Mouse (Mus musculus): ENCODE measurements around the gene Hba-a2. TPM values are rescaled to one million over a fixed set of nuclear protein-coding genes. Genes with fewer than 3 reads are reported as not detected.

Hba-a2 gene
- polyA plus RNA-seq, 1 experiment, result 443 TPM

- DNase-seq (ENCODE audit: extremely low spot score in 1 of 2, low spot score in 1 of 2), result no peak
These were observed 13.2 kb downstream of the Hba-a2 start for GRCm38 (mm10) chr11:32309446-32309845.

GRCm38 (mm10) chr11:32309928-32310327 is 13.6 kb downstream of the Hba-a2 start:
- no peak for DNase-seq (ENCODE audit: extremely low spot score in 1 of 2, low spot score in 1 of 2)

GRCm38 (mm10) chr11:32316009-32316408 is 19.7 kb downstream of the Hba-a2 start:
- DNase-seq (ENCODE audit: extremely low spot score in 1 of 2, low spot score in 1 of 2), result no peak

- DNase-seq (ENCODE audit: extremely low spot score in 1 of 2, low spot score in 1 of 2), result no peak
These were observed 24.4 kb downstream of the Hba-a2 start for GRCm38 (mm10) chr11:32320507-32321195.

GRCm38 (mm10) chr11:32321196-32321565 is 24.9 kb downstream of the Hba-a2 start:
- DNase-seq (ENCODE audit: extremely low spot score in 1 of 2, low spot score in 1 of 2), result peak in 1 of 2 experiments; percentile 77

- DNase-seq (ENCODE audit: extremely low spot score in 1 of 2, low spot score in 1 of 2), result peak; percentile 67 to 95
These were observed 28.3 kb downstream of the Hba-a2 start for GRCm38 (mm10) chr11:32324609-32325008.

GRCm38 (mm10) chr11:32331075-32331474 is 34.8 kb downstream of the Hba-a2 start:
- no peak for DNase-seq (ENCODE audit: extremely low spot score in 1 of 2, low spot score in 1 of 2)

- no peak for DNase-seq (ENCODE audit: extremely low spot score in 1 of 2, low spot score in 1 of 2)
These were observed 35.6 kb downstream of the Hba-a2 start for GRCm38 (mm10) chr11:32331861-32332260.

GRCm38 (mm10) chr11:32333235-32333634 is 36.9 kb downstream of the Hba-a2 start:
- no peak for DNase-seq (ENCODE audit: extremely low spot score in 1 of 2, low spot score in 1 of 2)

GRCm38 (mm10) chr11:32336435-32336907 is 40.2 kb downstream of the Hba-a2 start:
- no peak for DNase-seq (ENCODE audit: extremely low spot score in 1 of 2, low spot score in 1 of 2)

GRCm38 (mm10) chr11:32339131-32339531 is 42.8 kb downstream of the Hba-a2 start:
- DNase-seq (ENCODE audit: extremely low spot score in 1 of 2, low spot score in 1 of 2), result no peak

- DNase-seq (ENCODE audit: extremely low spot score in 1 of 2, low spot score in 1 of 2), result peak; percentile 63 to 77
These were observed 44.5 kb downstream of the Hba-a2 start for GRCm38 (mm10) chr11:32340476-32341473.

- peak in 1 of 2 experiments; percentile 58 for DNase-seq (ENCODE audit: extremely low spot score in 1 of 2, low spot score in 1 of 2)
These were observed 46.5 kb downstream of the Hba-a2 start for GRCm38 (mm10) chr11:32342770-32343191.

GRCm38 (mm10) chr11:32343350-32343749 is 47.1 kb downstream of the Hba-a2 start:
- no peak for DNase-seq (ENCODE audit: extremely low spot score in 1 of 2, low spot score in 1 of 2)

- no peak for DNase-seq (ENCODE audit: extremely low spot score in 1 of 2, low spot score in 1 of 2)
These were observed 49.4 kb downstream of the Hba-a2 start for GRCm38 (mm10) chr11:32345504-32346297.

Other genes starting within 250 kb of the Hba-a2 start
- not detected in 2 replicates for gene Il9r, start 96.2 kb upstream of the Hba-a2 start, polyA plus RNA-seq (2012; rRNA removed)
- 47.4 and 54.0 TPM in 2 replicates for gene Snrnp25, start 91.1 kb upstream of the Hba-a2 start, polyA plus RNA-seq (2012; rRNA removed)
- gene Rhbdf1, start 74.2 kb upstream of the Hba-a2 start, polyA plus RNA-seq (2012; rRNA removed), result 23.6 and 26.7 TPM in 2 replicates
- gene Mpg, start 70.0 kb upstream of the Hba-a2 start, polyA plus RNA-seq (2012; rRNA removed), result 13.8 and 17.0 TPM in 2 replicates
- gene Nprl3, start 28.8 kb upstream of the Hba-a2 start, polyA plus RNA-seq (2012; rRNA removed), result 75.7 and 85.2 TPM in 2 replicates
- 5.3 and 14.7 TPM in 2 replicates for gene Hba-x, start 20.1 kb upstream of the Hba-a2 start, polyA plus RNA-seq (2012; rRNA removed)
- gene Hba-a1, start 13.0 kb upstream of the Hba-a2 start, polyA plus RNA-seq (2012; rRNA removed), result 138 and 217 TPM in 2 replicates
- gene Hbq1b, start 9.5 kb upstream of the Hba-a2 start, polyA plus RNA-seq (2012; rRNA removed), result 0.50 and 0.71 TPM in 2 replicates
- gene Hbq1a, start 3.6 kb downstream of the Hba-a2 start, polyA plus RNA-seq (2012; rRNA removed), result 1.3 and 1.8 TPM in 2 replicates
- 11.8 and 12.5 TPM in 2 replicates for gene Sh3pxd2b, start 51.3 kb downstream of the Hba-a2 start, polyA plus RNA-seq (2012; rRNA removed)
- 24.0 and 25.4 TPM in 2 replicates for gene Ubtd2, start 158.9 kb downstream of the Hba-a2 start, polyA plus RNA-seq (2012; rRNA removed)
- gene Efcab9, start 235.6 kb downstream of the Hba-a2 start, polyA plus RNA-seq (2012; rRNA removed), result 0.34 and 0.64 TPM in 2 replicates
- 4.2 and 4.6 TPM in 2 replicates for gene Stk10, start 236.8 kb downstream of the Hba-a2 start, polyA plus RNA-seq (2012; rRNA removed)